Mouse (Mus musculus) kidney, embryonic 14.5 days (tissue): ENCODE measurements around the gene Ric8b. TPM values are rescaled to one million over a fixed set of nuclear protein-coding genes. Genes with fewer than 3 reads are reported as not detected.

Experiments
- ATAC-seq: fragments of 200-750 bp; cut with Nextera tagmentation; 2 replicates; pipeline ENCODE4 v1.8.0; 2017; ENCODE audit warnings: moderate number of reproducible peaks, mild to moderate bottlenecking, moderate TSS enrichment, moderate library complexity; ENCODE audit not compliant: low FRiP score, low TSS enrichment
- H3K27ac ChIP-seq: fragments of 300-500 bp; sonication (generic); 2 replicates; pipeline ENCODE4 v1.5.1; 2014; ENCODE audit warnings: low read depth, mild to moderate bottlenecking, low read length, moderate library complexity, mixed read lengths
- H3K27me3 ChIP-seq: fragments of 300-500 bp; sonication (generic); 2 replicates; pipeline ENCODE4 v1.6.1; 2014; ENCODE audit warnings: mild to moderate bottlenecking, low read length; ENCODE audit not compliant: control insufficient read depth, insufficient read depth
- H3K36me3 ChIP-seq: fragments of 300-500 bp; sonication (generic); 2 replicates; pipeline ENCODE4 v1.6.1; 2014; ENCODE audit warnings: low read length, mixed read lengths; ENCODE audit not compliant: control insufficient read depth, insufficient read depth
- H3K4me1 ChIP-seq: fragments of 300-500 bp; sonication (generic); 2 replicates; pipeline ENCODE4 v1.6.1; 2014; ENCODE audit warnings: low read length, mixed read lengths; ENCODE audit not compliant: control insufficient read depth, insufficient read depth
- H3K4me2 ChIP-seq: fragments of 300-500 bp; sonication (generic); replicated peaks from 2 replicates; pipeline ENCODE4 v1.6.1; 2014; ENCODE audit warnings: low read depth, mild to moderate bottlenecking, low read length
- H3K4me3 ChIP-seq: fragments of 300-500 bp; sonication (generic); 2 replicates; pipeline ENCODE4 v1.5.1; 2014; ENCODE audit warnings: mild to moderate bottlenecking, low read length
- H3K9ac ChIP-seq: fragments of 300-500 bp; sonication (generic); 2 replicates; pipeline ENCODE4 v1.6.1; 2014; ENCODE audit warnings: low read depth, mild to moderate bottlenecking, low read length, moderate library complexity
- H3K9me3 ChIP-seq: fragments of 300-500 bp; sonication (generic); 2 replicates; pipeline ENCODE4 v1.6.1; 2016; ENCODE audit warnings: low read length; ENCODE audit not compliant: control insufficient read depth
- whole genome bisulfite sequencing: fragments of 180-500 bp; shearing (Covaris S2); extraction: QIAGEN DNeasy Blood & Tissue Kit; methylation state at CpG from one replicate; pipeline ENCODE4 v1.1.7; 2014; 5-methylcytosine and 5-hydroxymethylcytosine counted together
- polyA plus RNA-seq: library from polyadenylated mRNA; unstranded; fragments of >200 nt; fragmentation: Nextera tagmentation; extraction: Ambion mirVana; gene quantifications from 2 replicates; pipeline ENCODE4 v1.2.1, GENCODE M21; 2014

Ric8b gene
- polyA plus RNA-seq, 1 experiment from 2014 or later: 19.3 TPM

GRCm38 (mm10) chr10:84963726-84964125 lies 46.3 kb downstream of the Ric8b start:
- WGBS: 94% methylated on average over 3 of the region's 3 CpGs
- Histone ChIP-seq H3K9ac (no peak overlapping the region), H3K27me3 (no peaks in the 10 kb centered on the region), H3K4me3 (no peak overlapping the region), H3K4me2 (no peak overlapping the region), H3K27ac (no peak overlapping the region), H3K36me3 (peaks cover 19% of the 10 kb centered on the region; the same call in 1 of the 2 replicates), H3K4me1 (peaks cover 20% of the 10 kb centered on the region), H3K9me3 (no peaks in the 10 kb centered on the region)
- no peak for ATAC-seq

- Histone ChIP-seq H3K9ac (no peak overlapping the region), H3K4me3 (no peak overlapping the region), H3K36me3 (peaks cover 36% of the 10 kb centered on the region), H3K9me3 (no peaks in the 10 kb centered on the region), H3K27ac (no peak overlapping the region), H3K4me2 (no peak overlapping the region), H3K27me3 (no peaks in the 10 kb centered on the region), H3K4me1 (peaks cover 24% of the 10 kb centered on the region)
- 80% methylated on average over 2 of the region's 2 CpGs for WGBS
- ATAC-seq: no peak
Observed at GRCm38 (mm10) chr10:84966542-84966941, 49.1 kb downstream of the Ric8b start.

- no peak overlapping the region for H3K9ac ChIP-seq
- peak; percentile 88 for ATAC-seq
- peaks cover 35% of the 10 kb centered on the region for H3K36me3 ChIP-seq
- H3K4me3 ChIP-seq: no peak overlapping the region
- peak overlapping the region; percentile 44; the same call in 1 of the 2 replicates for H3K27ac ChIP-seq
- H3K4me1 ChIP-seq: peaks cover 24% of the 10 kb centered on the region
- H3K27me3 ChIP-seq: no peaks in the 10 kb centered on the region
- no peaks in the 10 kb centered on the region for H3K9me3 ChIP-seq
- H3K4me2 ChIP-seq: no peak overlapping the region
- 15% methylated on average over 6 of the region's 6 CpGs for WGBS
Observed at GRCm38 (mm10) chr10:84967645-84968044, 50.2 kb downstream of the Ric8b start.

GRCm38 (mm10) chr10:84968852-84969704 lies 51.7 kb downstream of the Ric8b start:
- Histone ChIP-seq H3K4me2 (no peak overlapping the region), H3K9ac (no peak overlapping the region), H3K27ac (peak overlapping the region; percentile 38; the same call in 1 of the 2 replicates), H3K27me3 (no peaks in the 10 kb centered on the region), H3K9me3 (no peaks in the 10 kb centered on the region), H3K36me3 (peaks cover 32% of the 10 kb centered on the region), H3K4me1 (peaks cover 24% of the 10 kb centered on the region), H3K4me3 (no peak overlapping the region)
- ATAC-seq: no peak
- WGBS: 53% methylated on average over 12 of the region's 12 CpGs

- no peak for ATAC-seq
- 81% methylated on average over 4 of the region's 4 CpGs for WGBS
- Histone ChIP-seq H3K4me1 (0 out of 2 replicates have a peak, but pooled peaks cover 2% of the 10 kb centered on the region), H3K27ac (no peak overlapping the region), H3K9me3 (no peaks in the 10 kb centered on the region), H3K4me3 (no peak overlapping the region), H3K9ac (no peak overlapping the region), H3K36me3 (peaks cover 35% of the 10 kb centered on the region), H3K4me2 (no peak overlapping the region), H3K27me3 (no peaks in the 10 kb centered on the region)
Observed at GRCm38 (mm10) chr10:84975264-84975663, 57.8 kb downstream of the Ric8b start.

GRCm38 (mm10) chr10:84976588-84977351 lies 59.4 kb downstream of the Ric8b start:
- Histone ChIP-seq H3K36me3 (peaks cover 30% of the 10 kb centered on the region), H3K27ac (peak overlapping the region; percentile 51; the same call in 1 of the 2 replicates)

GRCm38 (mm10) chr10:84980291-84980690 lies 62.9 kb downstream of the Ric8b start:
- Histone ChIP-seq H3K27ac (no peak overlapping the region), H3K4me1 (peaks cover 7% of the 10 kb centered on the region; the same call in 1 of the 2 replicates), H3K9ac (no peak overlapping the region), H3K9me3 (no peaks in the 10 kb centered on the region), H3K27me3 (no peaks in the 10 kb centered on the region), H3K4me2 (no peak overlapping the region), H3K36me3 (peaks cover 32% of the 10 kb centered on the region), H3K4me3 (no peak overlapping the region)
- no peak for ATAC-seq
- 95% methylated on average over 5 of the region's 5 CpGs for WGBS

More at GRCm38 (mm10) chr10:84976588-84977351, 59.4 kb downstream of the Ric8b start:
- Histone ChIP-seq H3K27me3 (no peaks in the 10 kb centered on the region), H3K4me1 (0 out of 2 replicates have a peak, but pooled peaks cover 2% of the 10 kb centered on the region), H3K4me3 (no peak overlapping the region), H3K9me3 (no peaks in the 10 kb centered on the region), H3K4me2 (no peak overlapping the region), H3K9ac (no peak overlapping the region)
- peak; percentile 60 for ATAC-seq
- 53% methylated on average over 8 of the region's 8 CpGs for WGBS

GRCm38 (mm10) chr10:84981441-84981840 lies 64.0 kb downstream of the Ric8b start:
- no peak overlapping the region for H3K4me2 ChIP-seq
- H3K9me3 ChIP-seq: no peaks in the 10 kb centered on the region
- H3K9ac ChIP-seq: no peak overlapping the region
- 96% methylated on average over 2 of the region's 2 CpGs for WGBS
- peaks cover 34% of the 10 kb centered on the region for H3K36me3 ChIP-seq
- no peaks in the 10 kb centered on the region for H3K27me3 ChIP-seq
- no peak for ATAC-seq
- H3K4me3 ChIP-seq: no peak overlapping the region
- no peak overlapping the region for H3K27ac ChIP-seq
- peaks cover 4% of the 10 kb centered on the region; the same call in 1 of the 2 replicates for H3K4me1 ChIP-seq
